ENCODE assay signal across 10 mouse cellular contexts in the genomic region with DNA sequence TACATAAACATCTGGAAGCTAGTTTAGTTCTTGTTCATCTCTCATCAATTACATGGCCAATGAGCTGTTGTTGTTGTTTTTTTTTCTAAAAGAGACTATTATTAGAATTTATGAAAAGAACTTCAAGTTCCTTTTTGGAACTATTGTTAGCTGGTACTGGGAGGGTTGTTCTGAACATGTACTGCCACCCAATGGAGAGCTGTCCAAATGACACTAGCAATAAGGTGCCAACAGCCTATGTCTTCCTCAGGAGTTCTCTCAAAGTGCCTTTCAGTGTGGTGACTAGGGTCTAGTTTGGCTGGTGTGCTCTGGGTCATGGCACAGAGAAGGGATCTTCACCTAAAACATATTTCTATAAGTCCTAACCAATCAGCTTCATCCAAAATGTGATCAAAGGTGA.
DNase-seq lines count a peak whose midpoint lies in the region; ATAC-seq and TF ChIP-seq lines count a peak whose summit lies in the region.
"Had no signal": no experiment of that assay in that cellular context is flagged by ENCODE, and none has a peak within 500 bp of the region (broad histone marks: within the 10 kb centered on the region; RNA-seq: fewer than 3 reads in every experiment).

No protein-coding gene starts in this region.

- TF ChIP-seq CTCF in layer of hippocampus, adult 2 months (conservative IDR thresholded peaks at IDR 0.05) = peak; percentile 80

- no peak overlapping the region for H3K27ac ChIP-seq in embryonic facial prominence, embryonic 11.5 days (replicated peaks; ENCODE audit: low read depth, low read length)
- H3K27ac ChIP-seq in embryonic facial prominence, embryonic 10.5 days (replicated peaks) = no peak overlapping the region
- H3K27ac ChIP-seq in midbrain, embryonic 11.5 days (ENCODE audit: low read depth, low read length) = no peak overlapping the region
- no peak overlapping the region for H3K27ac ChIP-seq in midbrain, embryonic 13.5 days
- H3K27ac ChIP-seq in layer of hippocampus, adult 2 months = no peak overlapping the region
- H3K27ac ChIP-seq: lung, embryonic 15.5 days had no signal

- ATAC-seq in embryonic facial prominence, embryonic 11.5 days (replicated peaks; ENCODE audit: insufficient number of reproducible peaks, low FRiP score, low TSS enrichment, low read depth) = no peak
- 0 out of 2 replicates have a peak, but pooled peaks have one; percentile 40 for ATAC-seq in midbrain, embryonic 11.5 days (ENCODE audit: low FRiP score)
- no peak for ATAC-seq in midbrain, embryonic 13.5 days

- no peaks in the 10 kb centered on the region for H3K27me3 ChIP-seq in embryonic facial prominence, embryonic 11.5 days (ENCODE audit: control insufficient read depth, insufficient read depth, low read length)
- no peaks in the 10 kb centered on the region for H3K27me3 ChIP-seq in embryonic facial prominence, embryonic 10.5 days (replicated peaks; ENCODE audit: low read depth, poor library complexity, severe bottlenecking)
- H3K27me3 ChIP-seq in midbrain, embryonic 11.5 days (ENCODE audit: control insufficient read depth, insufficient read depth, low read length) = no peaks in the 10 kb centered on the region
- H3K27me3 ChIP-seq in midbrain, embryonic 13.5 days = no peaks in the 10 kb centered on the region
- H3K27me3 ChIP-seq: lung, embryonic 15.5 days had no signal

- H3K9me3 ChIP-seq in embryonic facial prominence, embryonic 11.5 days (replicated peaks; ENCODE audit: control insufficient read depth, low read length) = no peaks in the 10 kb centered on the region
- H3K9me3 ChIP-seq in embryonic facial prominence, embryonic 10.5 days = no peaks in the 10 kb centered on the region
- H3K9me3 ChIP-seq in midbrain, embryonic 11.5 days (ENCODE audit: control insufficient read depth, low read length) = no peaks in the 10 kb centered on the region
- H3K9me3 ChIP-seq in midbrain, embryonic 13.5 days = no peaks in the 10 kb centered on the region
- H3K9me3 ChIP-seq: lung, embryonic 15.5 days had no signal

- H3K4me2 ChIP-seq in embryonic facial prominence, embryonic 11.5 days (ENCODE audit: low read depth, low read length) = no peak overlapping the region
- no peak overlapping the region for H3K4me2 ChIP-seq in midbrain, embryonic 11.5 days
- no peak overlapping the region for H3K4me2 ChIP-seq in midbrain, embryonic 13.5 days (replicated peaks)
- H3K4me2 ChIP-seq: lung, embryonic 15.5 days had no signal

- H3K4me3 ChIP-seq in embryonic facial prominence, embryonic 11.5 days (ENCODE audit: low read depth, low read length) = no peak overlapping the region
- no peak overlapping the region for H3K4me3 ChIP-seq in embryonic facial prominence, embryonic 10.5 days
- H3K4me3 ChIP-seq in midbrain, embryonic 11.5 days (ENCODE audit: low read depth, low read length) = no peak overlapping the region
- H3K4me3 ChIP-seq in midbrain, embryonic 13.5 days (replicated peaks) = no peak overlapping the region
- H3K4me3 ChIP-seq in layer of hippocampus, adult 2 months = no peak overlapping the region
- H3K4me3 ChIP-seq: erythroblast, embryonic 14.5 days; lung, embryonic 15.5 days had no signal

- no peak overlapping the region for H3K9ac ChIP-seq in embryonic facial prominence, embryonic 11.5 days (replicated peaks; ENCODE audit: low read length)
- no peak overlapping the region for H3K9ac ChIP-seq in midbrain, embryonic 11.5 days (ENCODE audit: low read length)
- H3K9ac ChIP-seq in midbrain, embryonic 13.5 days (replicated peaks) = no peak overlapping the region
- H3K9ac ChIP-seq: lung, embryonic 15.5 days had no signal

- DNase-seq in embryonic facial prominence, embryonic 11.5 days (ENCODE audit: low spot score) = peak; percentile 46
- DNase-seq in embryonic facial prominence, embryonic 10.5 days (ENCODE audit: low spot score) = no peak
- DNase-seq in midbrain, embryonic 11.5 days (ENCODE audit: low spot score, missing footprints) = no peak
- peak; percentile 23 for DNase-seq in embryo, embryonic 11 days
- peak; percentile 16 to 25 for DNase-seq in layer of hippocampus, adult 2 months (ENCODE audit: low spot score in 2 of 2)
- DNase-seq in right cerebral cortex, postnatal 10 days (ENCODE audit: low spot score in 2 of 2) = peak; percentile 30 to 37
- no peak for DNase-seq in thymus, postnatal 10 days (ENCODE audit: low spot score in 2 of 2)

- H3K4me1 ChIP-seq in embryonic facial prominence, embryonic 11.5 days (ENCODE audit: control insufficient read depth, insufficient read depth, low read length) = no peaks in the 10 kb centered on the region
- H3K4me1 ChIP-seq in embryonic facial prominence, embryonic 10.5 days = no peaks in the 10 kb centered on the region
- no peaks in the 10 kb centered on the region for H3K4me1 ChIP-seq in midbrain, embryonic 11.5 days (ENCODE audit: control insufficient read depth, insufficient read depth, low read length)
- H3K4me1 ChIP-seq in midbrain, embryonic 13.5 days (replicated peaks) = no peaks in the 10 kb centered on the region
- H3K4me1 ChIP-seq: lung, embryonic 15.5 days had no signal

- H3K36me3 ChIP-seq in embryonic facial prominence, embryonic 11.5 days (replicated peaks; ENCODE audit: control insufficient read depth, insufficient read depth, low read depth, low read length) = no peaks in the 10 kb centered on the region
- H3K36me3 ChIP-seq in embryonic facial prominence, embryonic 10.5 days (replicated peaks) = no peaks in the 10 kb centered on the region
- no peaks in the 10 kb centered on the region for H3K36me3 ChIP-seq in midbrain, embryonic 11.5 days (ENCODE audit: control insufficient read depth, insufficient read depth, low read length)
- H3K36me3 ChIP-seq in midbrain, embryonic 13.5 days = no peaks in the 10 kb centered on the region
- H3K36me3 ChIP-seq: lung, embryonic 15.5 days had no signal

Comparison
In these comparisons a context has a peak if more than half of its experiments do, and no peak if none do; other contexts are left out.
1. DNase-seq: peak in embryonic facial prominence, embryonic 11.5 days (single experiment), embryo, embryonic 11 days (single experiment), layer of hippocampus, adult 2 months (2 of 2) and right cerebral cortex, postnatal 10 days (2 of 2); none in embryonic facial prominence, embryonic 10.5 days (single experiment), midbrain, embryonic 11.5 days (single experiment) and thymus, postnatal 10 days (0 of 2).